Mouse (Mus musculus): ENCODE results near the gene Gstm5.

The Gstm5 gene

GRCm38 (mm10) chr3:107895720-107896569, at the start of gene Gstm5:
Gene Gstm5 (plus strand): TSS chr3:107895821.
- in situ Hi-C loops (cut with MboI, MseI): no loop called here

GRCm38 (mm10) chr3:107846175-107846574, 49.4 kb upstream of the Gstm5 start:
- in situ Hi-C loops (cut with MboI, MseI): no loop called here

GRCm38 (mm10) chr3:107846835-107847234, 48.8 kb upstream of the Gstm5 start:
- in situ Hi-C loops (cut with MboI, MseI): no loop called here

GRCm38 (mm10) chr3:107848126-107848525, 47.5 kb upstream of the Gstm5 start:
- in situ Hi-C loops (cut with MboI, MseI): no loop called here

GRCm38 (mm10) chr3:107849000-107849692, 46.5 kb upstream of the Gstm5 start:
- in situ Hi-C loops (cut with MboI, MseI): no loop called here

- in situ Hi-C loops (cut with MboI, MseI): no loop called here
These were observed 46.0 kb upstream of the Gstm5 start for GRCm38 (mm10) chr3:107849693-107850031.

- in situ Hi-C loops (cut with MboI, MseI): no loop called here
These were observed 45.1 kb upstream of the Gstm5 start for GRCm38 (mm10) chr3:107850418-107851031.

GRCm38 (mm10) chr3:107852786-107853185, 42.8 kb upstream of the Gstm5 start:
- in situ Hi-C loops (cut with MboI, MseI): no loop called here

- in situ Hi-C loops (cut with MboI, MseI): no loop called here
These were observed 42.1 kb upstream of the Gstm5 start for GRCm38 (mm10) chr3:107853232-107854181.

GRCm38 (mm10) chr3:107855368-107855767, 40.3 kb upstream of the Gstm5 start:
- in situ Hi-C loops (cut with MboI, MseI): no loop called here

- in situ Hi-C loops (cut with MboI, MseI): no loop called here
These were observed 38.0 kb upstream of the Gstm5 start for GRCm38 (mm10) chr3:107857646-107858045.

- in situ Hi-C loops (cut with MboI, MseI): loop anchor here (5.0 kb wide), 1 partner anchor 164 kb away; the partner anchor contains the start of gene Ahcyl1
These were observed 34.1 kb upstream of the Gstm5 start for GRCm38 (mm10) chr3:107861483-107861882.

GRCm38 (mm10) chr3:107862471-107862870, 33.1 kb upstream of the Gstm5 start:
- in situ Hi-C loops (cut with MboI, MseI): loop anchor here (5.0 kb wide), 1 partner anchor 165 kb away; the partner anchor contains the start of gene Ahcyl1

- in situ Hi-C loops (cut with MboI, MseI): loop anchor here (5.0 kb wide), 1 partner anchor 166 kb away; the partner anchor contains the start of gene Ahcyl1
These were observed 32.1 kb upstream of the Gstm5 start for GRCm38 (mm10) chr3:107863471-107863870.

GRCm38 (mm10) chr3:107863898-107864603, 31.6 kb upstream of the Gstm5 start:
- in situ Hi-C loops (cut with MboI, MseI): loop anchor here (5.0 kb wide), 1 partner anchor 167 kb away; the partner anchor contains the start of gene Ahcyl1

- in situ Hi-C loops (cut with MboI, MseI): no loop called here
These were observed 30.1 kb upstream of the Gstm5 start for GRCm38 (mm10) chr3:107865364-107866091.

- in situ Hi-C loops (cut with MboI, MseI): no loop called here
These were observed 28.5 kb upstream of the Gstm5 start for GRCm38 (mm10) chr3:107867086-107867485.

- in situ Hi-C loops (cut with MboI, MseI): no loop called here
These were observed 27.2 kb upstream of the Gstm5 start for GRCm38 (mm10) chr3:107868452-107868851.

- in situ Hi-C loops (cut with MboI, MseI): no loop called here
These were observed 26.5 kb upstream of the Gstm5 start for GRCm38 (mm10) chr3:107869097-107869496.

- in situ Hi-C loops (cut with MboI, MseI): loop anchor here (10.0 kb wide), 1 partner anchor 1075 kb away; the partner anchor contains the start of gene Gm9857
These were observed 25.7 kb upstream of the Gstm5 start for GRCm38 (mm10) chr3:107869925-107870324.
